Mouse (Mus musculus): ENCODE results near the gene Pex19. TPM values are rescaled to one million over a fixed set of nuclear protein-coding genes. Genes with fewer than 3 reads are reported as not detected.
A peak's percentile ranks its signal among the peaks of the same experiment; 100 is the strongest.

Pex19 gene
- polyA plus RNA-seq, 1 experiment from 2014 or later = 128 TPM

DNA sequence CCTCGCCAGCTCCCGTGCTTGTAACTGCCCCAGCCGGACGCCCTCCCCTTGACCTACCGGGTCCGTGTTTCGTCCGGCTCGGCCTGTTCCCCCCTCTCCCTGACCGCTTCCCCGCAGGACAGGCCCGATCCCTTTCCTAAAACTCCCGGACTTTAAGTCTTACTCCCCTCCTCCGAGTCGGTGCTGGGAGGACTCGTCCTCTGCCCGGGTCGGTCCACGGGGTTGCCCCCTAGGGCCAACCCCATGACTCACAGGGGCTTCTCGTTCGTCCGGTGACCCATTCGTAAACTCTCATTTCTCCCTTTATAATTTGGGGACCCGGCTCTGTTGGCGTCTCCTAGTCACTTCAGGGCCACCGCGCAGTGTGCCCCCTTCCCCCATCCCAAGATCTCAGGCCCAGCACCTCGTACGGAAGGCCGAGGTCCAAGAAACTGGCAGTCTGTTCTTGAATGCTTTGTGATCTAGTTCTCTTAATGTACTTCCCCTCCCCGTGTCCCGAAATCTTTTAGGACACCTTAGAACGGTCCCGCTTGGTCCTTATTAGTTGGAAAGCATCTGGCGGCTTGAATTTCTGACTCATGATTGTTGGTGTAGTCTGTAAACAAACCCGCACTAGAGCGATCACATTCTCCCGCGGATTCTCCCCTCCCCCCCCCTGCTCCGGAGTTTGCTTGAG is 21.9 kb downstream of the Pex19 start:
- Histone ChIP-seq H3K4me1 (replicated peaks; ENCODE audit: control insufficient read depth, insufficient read depth, low read length) (peaks cover 16% of the 10 kb centered on the region), H3K4me2 (ENCODE audit: low read depth, low read length) (peak overlapping the region; percentile 76), H3K9me3 (ENCODE audit: control insufficient read depth, low read length) (no peaks in the 10 kb centered on the region), H3K36me3 (ENCODE audit: control insufficient read depth, insufficient read depth, low read length) (peaks cover 14% of the 10 kb centered on the region), H3K27me3 (ENCODE audit: control insufficient read depth, insufficient read depth, low read depth, low read length) (no peaks in the 10 kb centered on the region), H3K9ac (ENCODE audit: low read length) (peak overlapping the region; percentile 100), H3K4me3 (ENCODE audit: low read length) (peak overlapping the region; percentile 94), H3K27ac (ENCODE audit: low read length) (peak overlapping the region; percentile 95)
- under 1% methylated on average over 36 of the region's 40 CpGs for WGBS
- ATAC-seq (ENCODE audit: low read depth) = peak; percentile 50; the same call in 1 of the 2 replicates

GRCm38 (mm10) chr1:172148955-172149815 is 22.6 kb downstream of the Pex19 start:
- Histone ChIP-seq H3K4me2 (ENCODE audit: low read depth, low read length) (peak overlapping the region; percentile 76), H3K9me3 (ENCODE audit: control insufficient read depth, low read length) (no peaks in the 10 kb centered on the region), H3K4me3 (ENCODE audit: low read length) (peak overlapping the region; percentile 94), H3K9ac (ENCODE audit: low read length) (peak overlapping the region; percentile 100), H3K4me1 (replicated peaks; ENCODE audit: control insufficient read depth, insufficient read depth, low read length) (peaks cover 16% of the 10 kb centered on the region), H3K27ac (ENCODE audit: low read length) (peak overlapping the region; percentile 95), H3K36me3 (ENCODE audit: control insufficient read depth, insufficient read depth, low read length) (peaks cover 18% of the 10 kb centered on the region), H3K27me3 (ENCODE audit: control insufficient read depth, insufficient read depth, low read depth, low read length) (no peaks in the 10 kb centered on the region)
- no peak for ATAC-seq (ENCODE audit: low read depth)
- WGBS = 4% methylated on average over 19 of the region's 19 CpGs

DNA sequence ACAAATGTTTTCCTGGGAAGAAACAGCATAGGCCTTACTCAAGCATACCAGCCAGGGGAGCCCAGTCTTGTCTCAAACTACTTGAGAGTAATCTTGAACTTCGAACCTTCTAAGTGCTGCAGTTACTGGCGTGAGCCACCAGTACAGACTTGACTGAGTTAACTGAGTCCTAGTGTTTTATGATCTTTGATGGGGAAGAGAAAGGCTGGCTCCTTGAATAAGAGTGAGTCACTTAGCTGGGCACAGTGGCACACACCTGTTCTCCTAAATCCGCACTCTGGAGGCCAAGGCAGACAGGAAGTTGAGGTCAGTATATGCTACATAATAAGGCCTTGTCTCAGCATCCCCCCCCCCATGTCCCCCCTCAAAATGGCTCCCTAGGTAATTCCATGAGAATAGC is 28.0 kb downstream of the Pex19 start:
- Histone ChIP-seq H3K9me3 (ENCODE audit: control insufficient read depth, low read length) (no peaks in the 10 kb centered on the region), H3K4me3 (ENCODE audit: low read length) (no peak overlapping the region), H3K4me2 (ENCODE audit: low read depth, low read length) (no peak overlapping the region), H3K36me3 (ENCODE audit: control insufficient read depth, insufficient read depth, low read length) (peaks cover 23% of the 10 kb centered on the region), H3K9ac (ENCODE audit: low read length) (no peak overlapping the region), H3K27me3 (ENCODE audit: control insufficient read depth, insufficient read depth, low read depth, low read length) (no peaks in the 10 kb centered on the region), H3K4me1 (replicated peaks; ENCODE audit: control insufficient read depth, insufficient read depth, low read length) (peaks cover 8% of the 10 kb centered on the region), H3K27ac (ENCODE audit: low read length) (no peak overlapping the region)
- no peak for ATAC-seq (ENCODE audit: low read depth)
- WGBS = 81% methylated on average over 3 of the region's 3 CpGs

DNA sequence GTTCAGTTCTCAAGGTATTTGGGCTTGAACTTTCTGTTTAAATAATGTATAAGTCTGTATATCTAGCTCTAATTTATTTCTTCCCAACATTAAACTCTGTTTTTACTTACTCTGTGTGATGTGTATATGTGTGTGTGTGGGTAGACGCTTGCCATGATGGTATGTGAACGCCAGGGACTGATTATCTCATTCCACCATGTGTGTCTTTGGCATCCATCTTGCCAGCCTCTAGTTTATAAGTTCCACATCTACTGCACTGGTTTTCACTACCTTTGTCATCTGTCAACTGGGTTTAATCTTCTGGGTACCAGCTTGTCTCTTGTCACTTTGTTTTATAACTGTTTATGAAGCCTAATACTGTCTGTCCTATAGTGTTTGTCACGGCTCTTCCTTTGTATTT is 29.0 kb downstream of the Pex19 start:
- H3K9ac ChIP-seq (ENCODE audit: low read length) = no peak overlapping the region
- no peak overlapping the region for H3K4me3 ChIP-seq (ENCODE audit: low read length)
- H3K9me3 ChIP-seq (ENCODE audit: control insufficient read depth, low read length) = no peaks in the 10 kb centered on the region
- H3K4me1 ChIP-seq (replicated peaks; ENCODE audit: control insufficient read depth, insufficient read depth, low read length) = peaks cover 4% of the 10 kb centered on the region; the same call in 1 of the 2 replicates
- WGBS = 86% methylated on average over 3 of the region's 3 CpGs
- H3K4me2 ChIP-seq (ENCODE audit: low read depth, low read length) = no peak overlapping the region
- H3K27me3 ChIP-seq (ENCODE audit: control insufficient read depth, insufficient read depth, low read depth, low read length) = no peaks in the 10 kb centered on the region
- H3K36me3 ChIP-seq (ENCODE audit: control insufficient read depth, insufficient read depth, low read length) = peaks cover 22% of the 10 kb centered on the region
- H3K27ac ChIP-seq (ENCODE audit: low read length) = no peak overlapping the region
- no peak for ATAC-seq (ENCODE audit: low read depth)

DNA sequence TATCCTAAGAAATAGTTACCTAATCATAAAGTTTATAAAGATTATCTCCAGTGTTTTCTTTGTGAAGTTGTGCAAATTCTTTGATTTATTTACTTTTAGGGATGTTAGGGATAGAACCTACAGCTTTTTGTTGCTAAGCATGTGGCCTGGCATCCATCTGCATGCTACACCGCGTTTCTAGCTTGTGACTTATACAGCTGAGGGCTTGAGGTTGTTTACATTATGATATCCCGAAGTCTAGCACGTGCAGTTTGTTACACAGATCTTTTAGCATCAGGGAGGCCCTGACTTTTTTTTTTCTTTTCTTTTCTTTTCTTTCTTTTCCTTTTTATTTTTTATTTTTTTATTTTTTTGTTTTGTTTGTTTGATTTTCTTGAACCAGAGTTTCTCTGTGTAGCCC is 33.4 kb downstream of the Pex19 start:
- no peak overlapping the region for H3K9ac ChIP-seq (ENCODE audit: low read length)
- peaks cover 4% of the 10 kb centered on the region; the same call in 1 of the 2 replicates for H3K4me1 ChIP-seq (replicated peaks; ENCODE audit: control insufficient read depth, insufficient read depth, low read length)
- WGBS = 13% methylated on average over 4 of the region's 4 CpGs
- no peaks in the 10 kb centered on the region for H3K9me3 ChIP-seq (ENCODE audit: control insufficient read depth, low read length)
- H3K4me2 ChIP-seq (ENCODE audit: low read depth, low read length) = no peak overlapping the region
- H3K27me3 ChIP-seq (ENCODE audit: control insufficient read depth, insufficient read depth, low read depth, low read length) = no peaks in the 10 kb centered on the region
- H3K36me3 ChIP-seq (ENCODE audit: control insufficient read depth, insufficient read depth, low read length) = no peaks in the 10 kb centered on the region
- no peak for ATAC-seq (ENCODE audit: low read depth)
- H3K4me3 ChIP-seq (ENCODE audit: low read length) = no peak overlapping the region
- H3K27ac ChIP-seq (ENCODE audit: low read length) = no peak overlapping the region

GRCm38 (mm10) chr1:172160508-172160907 is 34.0 kb downstream of the Pex19 start:
- ATAC-seq (ENCODE audit: low read depth) = no peak
- Histone ChIP-seq H3K4me3 (ENCODE audit: low read length) (no peak overlapping the region), H3K9ac (ENCODE audit: low read length) (no peak overlapping the region), H3K27me3 (ENCODE audit: control insufficient read depth, insufficient read depth, low read depth, low read length) (no peaks in the 10 kb centered on the region), H3K27ac (ENCODE audit: low read length) (no peak overlapping the region), H3K4me2 (ENCODE audit: low read depth, low read length) (no peak overlapping the region), H3K9me3 (ENCODE audit: control insufficient read depth, low read length) (no peaks in the 10 kb centered on the region), H3K36me3 (ENCODE audit: control insufficient read depth, insufficient read depth, low read length) (no peaks in the 10 kb centered on the region), H3K4me1 (replicated peaks; ENCODE audit: control insufficient read depth, insufficient read depth, low read length) (peaks cover 4% of the 10 kb centered on the region; the same call in 1 of the 2 replicates)

DNA sequence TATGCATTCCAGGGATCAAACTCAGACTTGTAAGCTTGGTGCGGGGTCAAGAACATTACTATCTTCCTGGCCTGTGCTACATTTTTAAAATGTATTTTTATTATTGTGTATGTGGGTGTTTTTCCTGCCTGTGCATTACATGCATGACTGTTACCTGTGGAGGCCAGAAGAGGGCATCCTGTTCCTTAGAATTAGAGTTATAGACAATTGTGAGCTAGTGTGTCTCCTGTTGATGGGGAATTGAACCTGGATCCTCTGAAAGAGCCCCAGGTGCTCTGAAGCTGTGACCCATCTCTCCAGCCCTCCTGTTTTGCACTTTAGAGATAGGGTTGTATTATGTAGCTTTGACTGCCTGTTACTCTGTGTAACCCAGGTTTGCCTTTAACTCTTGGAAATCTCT is 35.5 kb downstream of the Pex19 start:
- Histone ChIP-seq H3K4me3 (ENCODE audit: low read length) (no peak overlapping the region), H3K27me3 (ENCODE audit: control insufficient read depth, insufficient read depth, low read depth, low read length) (no peaks in the 10 kb centered on the region), H3K4me2 (ENCODE audit: low read depth, low read length) (no peak overlapping the region), H3K9me3 (ENCODE audit: control insufficient read depth, low read length) (no peaks in the 10 kb centered on the region), H3K27ac (ENCODE audit: low read length) (no peak overlapping the region), H3K36me3 (ENCODE audit: control insufficient read depth, insufficient read depth, low read length) (peaks cover 6% of the 10 kb centered on the region), H3K4me1 (replicated peaks; ENCODE audit: control insufficient read depth, insufficient read depth, low read length) (peaks cover 4% of the 10 kb centered on the region; the same call in 1 of the 2 replicates), H3K9ac (ENCODE audit: low read length) (no peak overlapping the region)
- WGBS = 84% methylated on average over 1 of the region's 1 CpGs
- ATAC-seq (ENCODE audit: low read depth) = no peak

DNA sequence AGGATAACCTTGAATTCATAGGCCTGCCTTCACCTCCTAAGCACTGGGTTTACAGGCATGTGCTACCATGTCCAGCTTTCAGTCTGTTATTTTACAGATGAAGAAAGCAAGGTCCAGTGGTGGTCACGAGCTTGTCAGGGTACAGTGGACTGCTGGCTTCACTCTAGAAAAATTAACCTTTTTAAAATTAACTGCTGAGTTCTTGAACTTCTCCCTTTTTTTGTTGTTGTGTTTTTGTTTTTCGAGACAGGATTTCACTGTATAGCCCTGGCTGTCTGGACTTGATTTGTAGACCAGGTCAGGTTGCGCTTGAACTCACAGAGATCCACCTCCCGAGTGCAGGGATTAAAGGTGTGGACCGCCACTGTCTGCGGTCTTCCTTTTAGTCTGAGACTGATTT is 36.4 kb downstream of the Pex19 start:
- no peak overlapping the region for H3K4me3 ChIP-seq (ENCODE audit: low read length)
- H3K27me3 ChIP-seq (ENCODE audit: control insufficient read depth, insufficient read depth, low read depth, low read length) = no peaks in the 10 kb centered on the region
- H3K9ac ChIP-seq (ENCODE audit: low read length) = no peak overlapping the region
- no peak overlapping the region for H3K27ac ChIP-seq (ENCODE audit: low read length)
- peaks cover 14% of the 10 kb centered on the region for H3K36me3 ChIP-seq (ENCODE audit: control insufficient read depth, insufficient read depth, low read length)
- ATAC-seq (ENCODE audit: low read depth) = no peak
- no peaks in the 10 kb centered on the region for H3K9me3 ChIP-seq (ENCODE audit: control insufficient read depth, low read length)
- peaks cover 4% of the 10 kb centered on the region; the same call in 1 of the 2 replicates for H3K4me1 ChIP-seq (replicated peaks; ENCODE audit: control insufficient read depth, insufficient read depth, low read length)
- no peak overlapping the region for H3K4me2 ChIP-seq (ENCODE audit: low read depth, low read length)
- WGBS = 88% methylated on average over 6 of the region's 6 CpGs

DNA sequence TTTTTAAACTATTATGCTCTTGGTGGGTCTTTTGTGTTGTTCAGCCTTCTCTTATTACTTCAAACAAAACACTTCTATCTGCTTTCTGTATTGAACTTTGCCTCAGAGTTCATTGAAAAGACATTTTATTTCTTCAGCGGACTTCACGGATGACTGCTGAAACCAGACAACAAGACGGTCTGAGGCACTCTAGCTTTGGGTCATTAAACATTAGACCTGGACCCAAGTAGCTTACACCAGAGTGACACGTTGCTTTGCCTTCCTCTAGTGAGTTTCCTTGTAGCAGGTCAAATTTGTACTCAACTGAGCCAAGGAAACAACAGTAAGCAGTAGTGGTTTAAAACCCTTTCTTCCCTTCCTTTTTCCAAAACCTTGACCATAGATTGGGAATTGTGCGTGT is 41.4 kb downstream of the Pex19 start:
- no peak for ATAC-seq (ENCODE audit: low read depth)
- Histone ChIP-seq H3K9ac (ENCODE audit: low read length) (no peak overlapping the region), H3K4me1 (replicated peaks; ENCODE audit: control insufficient read depth, insufficient read depth, low read length) (no peaks in the 10 kb centered on the region), H3K27ac (ENCODE audit: low read length) (no peak overlapping the region), H3K27me3 (ENCODE audit: control insufficient read depth, insufficient read depth, low read depth, low read length) (no peaks in the 10 kb centered on the region), H3K4me3 (ENCODE audit: low read length) (no peak overlapping the region), H3K36me3 (ENCODE audit: control insufficient read depth, insufficient read depth, low read length) (peaks cover 45% of the 10 kb centered on the region), H3K9me3 (ENCODE audit: control insufficient read depth, low read length) (no peaks in the 10 kb centered on the region), H3K4me2 (ENCODE audit: low read depth, low read length) (no peak overlapping the region)
- 89% methylated on average over 5 of the region's 5 CpGs for WGBS

Data from lung, embryonic 16.5 days (tissue).